In the genomic region with DNA sequence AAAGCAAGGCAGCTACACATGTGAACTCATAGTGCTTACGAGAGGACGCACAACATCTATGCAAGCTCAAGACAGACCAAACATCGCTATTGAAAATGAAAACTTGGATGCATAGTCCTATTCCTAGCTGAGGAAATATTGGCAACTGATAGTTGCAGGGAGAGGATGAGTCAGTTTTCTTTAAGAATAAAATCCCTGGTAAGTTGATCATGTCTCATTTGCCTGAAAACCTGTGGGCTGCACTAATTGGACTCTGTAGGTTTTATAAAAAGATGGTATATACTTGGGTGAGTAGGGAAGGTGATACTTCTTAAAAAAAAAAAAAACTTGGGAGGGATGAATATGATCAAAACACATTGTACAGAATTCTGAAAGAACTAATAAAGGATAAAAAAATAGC, we compare ENCODE assay signal across 20 mouse cellular contexts.
"Had no signal": no experiment of that assay in that cellular context is flagged by ENCODE, and none has a peak within 500 bp of the region (broad histone marks: within the 10 kb centered on the region; RNA-seq: fewer than 3 reads in every experiment).

No protein-coding gene starts in this region.

- DNase-seq: kidney, adult 18-20 months; kidney, adult 9 months; kidney, postnatal 14 days; kidney, postnatal 4 days; layer of hippocampus, postnatal 36 days; left cerebral cortex, postnatal 4 days; liver, postnatal 0 days; lung, embryonic 14.5 days; retina, postnatal 1 day; right cerebral cortex, postnatal 4 days; thymus, postnatal 25 days had no signal

- H3K4me3 ChIP-seq: limb, embryonic 12.5 days; limb, embryonic 15.5 days; midbrain, embryonic 12.5 days; midbrain, embryonic 15.5 days; neural tube, embryonic 12.5 days; neural tube, embryonic 15.5 days had no signal

- H3K27ac ChIP-seq: limb, embryonic 12.5 days; limb, embryonic 15.5 days; liver, embryonic 14.5 days; macrophage; midbrain, embryonic 12.5 days; midbrain, embryonic 15.5 days; neural tube, embryonic 12.5 days; neural tube, embryonic 15.5 days; stomach, postnatal 0 days had no signal

- H3K36me3 ChIP-seq: limb, embryonic 12.5 days; limb, embryonic 15.5 days; midbrain, embryonic 12.5 days; midbrain, embryonic 15.5 days; neural tube, embryonic 12.5 days; neural tube, embryonic 15.5 days had no signal

- H3K9me3 ChIP-seq: limb, embryonic 12.5 days; limb, embryonic 15.5 days; midbrain, embryonic 12.5 days; midbrain, embryonic 15.5 days; neural tube, embryonic 12.5 days; neural tube, embryonic 15.5 days had no signal

- H3K27me3 ChIP-seq: limb, embryonic 12.5 days; limb, embryonic 15.5 days; midbrain, embryonic 12.5 days; midbrain, embryonic 15.5 days; neural tube, embryonic 12.5 days; neural tube, embryonic 15.5 days had no signal

- H3K4me1 ChIP-seq: limb, embryonic 12.5 days; limb, embryonic 15.5 days; midbrain, embryonic 12.5 days; midbrain, embryonic 15.5 days; neural tube, embryonic 12.5 days; neural tube, embryonic 15.5 days had no signal
